Mouse (Mus musculus): ENCODE measurements around the gene Riox1. TPM values are rescaled to one million over a fixed set of nuclear protein-coding genes. Genes with fewer than 3 reads are reported as not detected.
A peak's percentile ranks its signal among the peaks of the same experiment; 100 is the strongest.

Riox1 gene
- total RNA-seq, 2 experiments from 2014 or later, result 3.1 to 3.7 TPM

- no peak for DNase-seq (ENCODE audit: low spot score)
Measured at GRCm38 (mm10) chr12:83949043-83949442, 1.4 kb upstream of the Riox1 start.

- DNase-seq (ENCODE audit: low spot score), result no peak
Measured at GRCm38 (mm10) chr12:83949776-83950492, 474 bp upstream of the Riox1 start.

GRCm38 (mm10) chr12:83950840-83951701 is 663 bp downstream of the Riox1 start:
- peak; percentile 16 for DNase-seq (ENCODE audit: low spot score)

GRCm38 (mm10) chr12:83951711-83952575 is 1.5 kb downstream of the Riox1 start:
- DNase-seq (ENCODE audit: low spot score), result no peak

GRCm38 (mm10) chr12:83958278-83958677 is 7.9 kb downstream of the Riox1 start:
- no peak for DNase-seq (ENCODE audit: low spot score)

GRCm38 (mm10) chr12:83965235-83965634 is 14.8 kb downstream of the Riox1 start:
- no peak for DNase-seq (ENCODE audit: low spot score)

GRCm38 (mm10) chr12:83972117-83972516 is 21.7 kb downstream of the Riox1 start:
- DNase-seq (ENCODE audit: low spot score), result peak; percentile 53

- DNase-seq (ENCODE audit: low spot score), result no peak
Measured at GRCm38 (mm10) chr12:83978862-83979261, 28.5 kb downstream of the Riox1 start.

- no peak for DNase-seq (ENCODE audit: low spot score)
Measured at GRCm38 (mm10) chr12:83981615-83982014, 31.2 kb downstream of the Riox1 start.

GRCm38 (mm10) chr12:83984752-83985151 is 34.3 kb downstream of the Riox1 start, which contains the start of gene Heatr4:
Heatr4 (minus strand) TSS chr12:83984852.
- DNase-seq (ENCODE audit: low spot score), result no peak

- no peak for DNase-seq (ENCODE audit: low spot score)
Measured at GRCm38 (mm10) chr12:83987242-83987582, 36.8 kb downstream of the Riox1 start.

- peak; percentile 79 for DNase-seq (ENCODE audit: low spot score)
Measured at GRCm38 (mm10) chr12:83987583-83988441, 37.4 kb downstream of the Riox1 start, which contains the start of gene Acot2. Acot2 (plus strand) TSS chr12:83987861.

GRCm38 (mm10) chr12:83988483-83988882 is 38.1 kb downstream of the Riox1 start:
- no peak for DNase-seq (ENCODE audit: low spot score)

- DNase-seq (ENCODE audit: low spot score), result no peak
Measured at GRCm38 (mm10) chr12:83989378-83989777, 39.0 kb downstream of the Riox1 start.

GRCm38 (mm10) chr12:83997221-83997620 is 46.8 kb downstream of the Riox1 start:
- no peak for DNase-seq (ENCODE audit: low spot score)

- no peak for DNase-seq (ENCODE audit: low spot score)
Measured at GRCm38 (mm10) chr12:83998341-83999107, 48.1 kb downstream of the Riox1 start.

GRCm38 (mm10) chr12:83999237-83999636 is 48.8 kb downstream of the Riox1 start:
- peak; percentile 84 for DNase-seq (ENCODE audit: low spot score)

- no peak for DNase-seq (ENCODE audit: low spot score)
Measured at GRCm38 (mm10) chr12:84000418-84000817, 50.0 kb downstream of the Riox1 start.

Data from gastrocnemius, adult 18-20 months (tissue).